Mouse (Mus musculus) activated CD4-positive, CD25-positive, alpha-beta regulatory T cell, adult 4 months (primary cell): ENCODE measurements at regions not wholly inside any gene's neighbourhood (a gene's known extent, or its start where the extent isn't known, plus 50 kb on each side); places are given as distances from the start of the nearest gene placed in this dataset.

Source experiments
- ATAC-seq: one replicate; pipeline ENCODE4 v1.8.0; 2017

DNA sequence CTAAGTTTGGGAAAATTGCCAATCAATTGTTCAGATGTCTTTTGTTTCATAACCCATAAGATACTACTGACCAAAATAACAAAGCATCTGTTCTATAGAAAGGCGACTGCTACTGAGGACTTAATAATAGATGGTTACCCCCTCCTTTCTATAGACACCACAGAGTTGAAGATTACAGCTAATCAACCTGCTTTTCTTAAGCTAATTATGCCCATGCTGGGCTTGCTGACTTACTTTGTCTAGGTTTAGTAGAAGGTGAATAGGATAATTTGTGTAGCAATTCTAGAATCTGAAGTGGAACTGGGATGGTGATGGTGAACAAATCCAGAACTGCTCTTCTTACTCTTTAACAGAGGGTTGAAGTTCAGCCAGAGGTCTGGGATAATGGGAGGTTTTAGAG, 53.8 kb upstream of the Tbx18 start:
- ATAC-seq = no peak

DNA sequence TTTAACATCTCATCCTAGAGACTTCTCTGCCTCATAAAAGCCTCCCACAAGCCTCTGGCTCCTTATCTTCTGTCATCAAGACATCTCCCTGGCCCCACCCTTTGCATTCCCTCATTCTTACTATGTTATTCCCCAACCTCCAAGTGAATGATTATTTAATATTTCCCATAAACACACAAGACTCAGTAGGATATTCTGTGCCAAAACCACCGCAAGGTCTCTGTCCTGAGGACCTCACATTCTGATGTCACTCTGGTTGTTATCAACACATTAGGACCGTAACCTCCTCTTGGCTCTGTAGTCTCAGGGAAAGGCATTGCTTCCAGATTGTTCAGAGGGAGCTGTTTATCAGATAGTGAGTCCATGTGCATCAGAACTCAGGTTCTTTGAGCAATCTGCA, 80.7 kb upstream of the Tbx18 start:
- no peak for ATAC-seq

DNA sequence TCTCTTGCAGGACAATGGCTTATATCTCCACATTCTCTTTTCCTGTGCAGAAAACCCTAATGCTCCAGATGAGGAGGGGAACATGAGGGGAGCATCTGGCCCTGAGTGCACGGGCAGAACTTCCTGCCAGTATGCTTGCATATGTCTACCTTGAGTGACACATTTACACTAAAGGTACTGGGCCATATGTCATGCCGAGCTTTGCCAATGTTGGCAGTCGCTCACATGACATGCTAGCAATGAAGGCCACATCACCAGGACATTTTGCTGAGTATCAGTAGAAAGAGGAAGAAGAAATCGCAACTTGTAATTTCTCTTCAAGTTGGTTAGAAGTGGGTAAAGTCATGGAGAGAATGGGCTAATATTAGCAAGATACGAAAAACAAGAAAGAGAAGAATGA, 91.2 kb upstream of the Tbx18 start:
- ATAC-seq = no peak

DNA sequence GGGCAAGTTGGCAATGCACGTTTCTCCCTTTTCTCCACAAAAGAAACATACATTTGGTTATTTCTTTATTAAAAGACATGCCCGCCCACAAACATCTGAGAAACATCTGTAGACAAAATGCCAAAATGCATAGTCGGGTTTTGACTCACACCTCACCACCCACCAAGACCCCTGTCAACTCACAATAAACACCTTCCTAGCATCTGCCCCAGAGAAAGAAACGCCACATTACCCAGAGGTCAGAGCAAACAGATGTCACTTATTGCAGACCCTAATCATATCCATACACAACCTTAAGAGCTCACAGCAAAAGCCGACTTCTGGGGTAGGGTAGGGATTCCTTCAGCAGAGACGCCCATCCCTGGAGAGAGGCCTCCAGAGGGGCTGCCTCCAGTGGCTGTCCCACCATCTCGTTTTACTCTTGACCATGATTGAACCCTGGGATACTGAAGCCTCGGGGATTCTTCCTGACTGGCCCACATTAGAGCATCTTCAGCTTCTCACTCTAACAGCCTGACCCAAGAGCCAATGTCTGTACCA, 93.7 kb upstream of the Tbx18 start:
- ATAC-seq = no peak

DNA sequence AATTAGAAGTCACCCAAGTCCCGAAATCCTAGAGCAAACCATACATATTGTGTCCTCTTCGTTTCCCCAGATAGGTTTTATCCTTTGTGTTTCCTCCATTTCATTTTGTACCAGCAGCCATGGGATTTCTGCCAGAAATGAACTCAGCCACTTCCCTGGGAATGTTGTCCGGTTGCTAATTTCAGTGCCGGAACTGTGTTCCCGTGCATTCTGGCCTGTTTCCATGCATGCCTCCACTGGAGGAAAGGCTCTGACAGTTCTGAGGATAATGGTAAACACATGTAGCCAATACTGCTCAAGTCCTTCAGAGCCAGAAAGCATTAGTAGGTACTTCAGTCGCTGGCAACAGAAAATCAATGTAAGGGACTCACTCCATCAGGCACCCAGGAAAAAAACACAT, 112.8 kb upstream of the Tbx18 start:
- no peak for ATAC-seq

DNA sequence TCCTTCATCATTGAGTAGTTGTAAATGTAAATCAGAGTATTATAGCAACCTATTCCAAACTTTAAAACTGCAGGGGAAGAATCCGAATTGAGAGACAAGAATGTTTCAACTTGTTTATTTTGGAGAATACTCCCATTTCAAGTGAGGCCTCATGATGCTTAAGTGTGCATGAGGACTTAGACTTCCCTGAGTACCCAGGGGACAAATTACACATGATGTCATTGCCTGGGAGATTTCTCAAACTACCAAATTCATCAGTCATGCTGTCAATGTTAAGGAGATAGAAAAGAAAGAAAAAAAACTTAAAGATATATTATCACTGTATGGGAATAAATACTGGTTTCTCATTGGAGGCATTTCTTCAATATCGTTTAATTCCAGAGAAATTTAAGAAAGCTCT, 113.4 kb upstream of the Tbx18 start:
- no peak for ATAC-seq

DNA sequence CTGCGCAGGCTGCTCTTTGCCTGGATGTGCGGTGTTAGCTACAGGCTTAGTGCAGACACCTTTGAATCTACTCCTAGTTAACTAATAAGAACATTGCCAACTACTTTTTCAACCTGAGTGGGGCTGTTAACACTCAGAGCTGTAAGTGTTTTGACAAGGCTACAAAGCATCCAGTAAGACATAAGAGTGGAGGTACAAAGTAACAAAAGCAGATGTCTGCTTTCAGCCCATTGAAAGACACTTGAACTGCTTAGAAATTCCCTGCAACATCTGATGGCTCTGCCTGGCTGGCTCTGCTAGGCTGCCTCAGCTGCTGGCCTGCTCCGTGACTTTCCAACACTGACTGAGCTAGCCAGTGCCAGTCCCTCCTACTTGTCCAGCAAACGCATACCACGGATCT, 117.8 kb upstream of the Tbx18 start:
- no peak for ATAC-seq

DNA sequence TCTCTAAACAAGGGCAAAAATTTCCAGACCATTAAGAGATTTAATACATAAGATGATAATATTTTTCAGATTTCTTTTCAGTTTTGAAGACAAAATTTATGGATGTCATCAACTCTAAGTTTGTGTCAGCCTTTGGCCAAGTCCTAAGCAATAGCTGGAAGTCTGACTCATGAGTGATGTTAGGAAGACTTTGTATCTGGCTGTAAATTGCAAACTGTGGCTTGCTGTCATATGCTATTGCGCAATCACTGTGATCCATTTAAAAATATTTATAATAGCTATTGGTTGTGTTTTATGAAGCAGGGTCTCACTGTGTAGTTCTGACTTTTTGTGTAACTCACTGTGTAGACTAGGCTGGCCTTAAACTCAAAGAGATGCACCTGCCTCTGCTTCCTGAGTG, 119.1 kb upstream of the Tbx18 start:
- no peak for ATAC-seq

DNA sequence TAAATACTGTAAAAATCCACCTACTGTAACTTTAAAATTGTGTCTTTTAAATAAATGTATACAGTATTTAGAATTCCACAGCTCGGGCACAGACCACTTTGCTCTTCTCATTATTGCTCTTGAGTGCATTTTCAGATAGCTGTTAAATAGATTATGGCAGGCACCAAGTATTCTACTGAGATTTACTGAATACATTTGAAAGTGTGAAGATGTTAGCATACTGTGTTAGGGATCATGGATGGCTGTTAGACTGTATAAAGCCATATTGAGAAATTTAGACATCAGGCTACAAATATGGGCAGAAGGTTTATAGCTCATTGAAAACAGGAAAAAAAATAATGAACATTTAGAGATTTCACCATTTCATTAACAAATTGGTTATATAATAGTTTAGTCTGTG, 130.5 kb upstream of the Tbx18 start:
- no peak for ATAC-seq

DNA sequence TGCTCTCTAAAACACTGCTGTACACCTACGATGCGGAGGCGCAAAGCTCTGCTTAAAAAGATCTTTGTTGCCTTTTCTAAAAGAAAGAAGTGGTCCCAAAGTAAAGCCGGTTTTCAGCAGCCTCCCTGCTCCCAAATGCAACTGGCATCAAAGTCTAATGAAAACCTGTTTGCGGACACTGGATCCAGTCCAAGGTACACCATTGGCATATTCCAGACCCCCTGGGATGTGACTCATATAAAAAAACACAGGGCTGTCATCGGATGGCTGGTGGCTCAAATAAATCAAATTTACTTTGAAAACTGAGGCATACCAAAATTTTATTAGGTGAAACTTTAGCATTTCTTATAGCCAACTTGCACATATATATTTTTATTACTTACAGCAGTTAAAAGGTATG, 134.2 kb upstream of the Tbx18 start:
- ATAC-seq = no peak

DNA sequence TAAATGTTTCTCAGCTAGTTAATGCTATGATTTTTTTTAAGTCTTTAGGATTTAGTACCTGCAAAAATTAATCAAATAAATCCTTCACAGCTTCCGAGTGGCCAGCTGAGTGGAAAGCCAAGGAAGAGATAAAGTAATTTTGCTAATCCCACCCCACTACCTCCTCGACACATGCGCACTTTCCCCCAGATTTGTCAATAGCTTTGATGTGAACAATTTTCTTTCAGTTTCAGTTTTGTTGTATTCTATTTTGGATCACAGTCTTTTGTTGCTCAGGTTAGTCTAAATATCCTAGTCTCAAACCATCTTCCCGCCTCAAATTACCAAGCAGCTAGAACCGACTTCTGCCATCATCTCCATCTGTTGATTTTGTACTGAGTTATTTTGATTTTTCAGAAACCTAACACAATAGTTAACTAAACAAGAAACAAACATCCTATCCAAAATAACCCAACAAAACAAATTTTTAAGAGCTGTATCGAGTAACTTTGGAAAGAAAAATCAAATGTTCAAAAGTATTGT, 141.4 kb upstream of the Tbx18 start:
- ATAC-seq = no peak

DNA sequence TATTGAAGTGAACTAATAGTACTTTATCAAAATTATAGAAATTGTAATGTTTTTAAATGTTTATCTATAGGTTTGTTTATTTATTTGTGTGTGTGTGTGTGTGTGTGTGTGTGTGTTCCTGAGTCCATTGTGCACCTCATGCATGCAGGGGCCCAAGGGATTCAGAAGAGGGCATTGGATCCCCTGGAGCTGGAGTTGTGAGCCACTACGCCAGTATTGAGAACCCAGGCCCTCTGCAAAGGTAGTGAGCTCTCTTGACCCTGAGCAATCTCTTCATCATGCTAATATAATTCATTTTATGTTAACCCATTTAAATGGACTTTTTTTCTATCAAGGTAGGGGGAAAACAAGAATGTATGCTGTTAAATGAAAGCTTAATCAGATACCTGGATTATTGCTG, 151.5 kb upstream of the Tbx18 start:
- ATAC-seq = no peak

DNA sequence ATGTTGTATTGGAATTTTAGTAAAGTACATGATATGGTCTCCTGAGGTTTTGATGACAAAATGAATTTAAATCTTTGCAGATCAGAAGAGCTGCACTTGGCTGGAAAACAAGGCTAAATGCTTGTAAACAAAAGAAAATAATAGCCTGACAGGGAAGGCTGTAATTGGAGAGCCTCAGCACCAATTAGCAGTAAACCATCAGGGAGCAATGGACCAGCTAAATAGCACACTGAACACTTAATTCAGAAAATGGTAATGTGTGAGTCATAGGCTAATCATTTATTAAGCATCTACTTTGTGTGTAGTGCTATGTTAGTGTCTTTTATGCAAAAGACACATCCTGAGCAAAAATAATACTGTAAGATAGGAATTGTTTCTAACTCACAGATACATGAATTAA, 152.0 kb upstream of the Tbx18 start:
- no peak for ATAC-seq

DNA sequence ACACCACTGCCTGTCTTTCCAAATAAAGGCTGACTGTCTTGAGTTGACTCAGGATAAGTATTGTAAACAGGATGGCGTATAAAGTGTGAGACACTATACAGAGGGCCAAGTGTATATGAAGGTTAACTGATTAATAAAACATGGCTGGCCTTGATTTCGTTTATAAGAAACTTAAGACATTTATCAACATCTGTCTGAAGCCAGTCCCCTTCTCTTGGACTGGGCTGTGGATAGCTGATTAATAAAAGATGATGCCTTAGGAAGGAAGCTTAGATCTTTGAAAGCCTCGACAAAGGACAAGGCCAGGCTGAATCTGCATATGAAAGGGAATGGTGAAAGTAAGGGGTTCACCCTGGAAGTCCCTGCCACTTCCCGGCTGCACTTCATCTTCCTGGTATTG, 163.0 kb upstream of the Tbx18 start:
- ATAC-seq = no peak

DNA sequence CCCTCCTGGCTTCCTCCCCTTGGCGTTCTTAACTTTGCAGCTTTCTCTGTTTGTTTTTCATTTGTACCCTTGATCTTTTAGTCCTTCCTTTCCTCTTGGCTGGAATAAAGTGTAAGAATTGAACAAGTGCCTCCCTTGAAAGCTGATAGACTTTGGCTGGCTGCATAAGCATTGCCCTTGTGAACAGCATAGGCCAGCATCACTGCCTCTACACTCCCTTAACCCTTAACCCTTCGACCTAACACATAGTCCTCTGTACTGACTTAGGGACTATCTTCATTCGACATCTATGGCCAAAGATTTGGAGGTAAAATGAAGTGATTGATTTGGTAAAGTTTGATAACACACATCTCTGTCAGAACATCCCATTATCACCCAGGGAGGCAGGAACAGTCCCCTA, 163.5 kb upstream of the Tbx18 start:
- ATAC-seq = no peak

DNA sequence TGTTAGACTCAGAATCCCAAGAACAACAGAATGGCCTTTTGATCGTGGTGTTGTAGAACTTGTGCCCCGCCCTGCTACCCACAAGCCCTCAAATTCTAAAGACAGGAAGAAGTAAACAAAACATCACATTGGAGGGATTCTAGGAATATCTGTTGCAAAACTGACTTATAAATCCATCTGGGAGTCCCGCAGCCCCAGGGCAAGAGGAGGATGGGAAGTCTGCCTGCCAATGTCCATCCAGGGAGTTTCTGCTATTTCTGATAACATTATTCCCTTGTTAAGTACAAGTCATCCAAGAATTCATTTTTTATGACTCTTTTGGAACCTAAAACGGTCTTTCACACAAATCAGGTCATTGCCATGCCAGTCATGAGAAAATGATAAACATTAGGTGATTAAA, 164.5 kb upstream of the Tbx18 start:
- ATAC-seq = no peak

DNA sequence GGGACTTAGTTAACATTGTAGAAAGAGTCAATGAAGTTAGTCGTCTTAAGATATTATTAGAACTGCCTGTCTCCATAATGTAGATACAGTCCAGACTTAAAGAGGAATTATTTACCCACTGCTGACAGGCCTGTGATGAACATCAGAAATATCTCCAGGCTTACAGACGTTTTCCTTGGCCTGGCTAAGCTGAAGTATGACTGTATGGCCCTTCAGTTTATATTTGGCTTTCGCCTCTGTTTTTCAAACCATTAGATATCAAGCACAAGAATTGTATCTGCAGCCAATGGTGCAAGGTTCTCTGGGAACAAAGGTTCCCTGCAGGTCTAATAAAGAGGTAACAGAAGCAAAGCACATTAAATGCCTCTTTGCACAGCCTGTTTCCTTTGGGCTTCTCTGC, 166.3 kb upstream of the Tbx18 start:
- no peak for ATAC-seq

DNA sequence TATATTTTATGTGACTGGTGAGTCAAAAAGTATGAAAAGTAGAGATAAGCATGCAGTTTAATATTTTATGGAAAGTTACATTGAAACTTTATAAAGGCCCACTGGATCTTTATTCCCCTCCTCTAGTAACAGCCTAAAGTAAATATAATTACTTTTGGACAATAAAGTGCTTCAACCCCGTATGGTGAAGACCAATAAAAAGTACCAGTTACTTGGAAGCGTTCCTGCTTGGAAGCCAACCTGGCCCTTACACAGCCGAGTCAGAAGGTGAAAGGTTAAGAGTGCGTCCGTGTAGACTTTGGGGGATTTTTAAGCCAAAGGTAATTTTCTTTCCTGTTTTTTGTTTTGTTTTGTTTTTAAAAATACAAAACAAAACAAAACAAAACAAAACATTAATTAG, 168.3 kb upstream of the Tbx18 start:
- ATAC-seq = no peak

DNA sequence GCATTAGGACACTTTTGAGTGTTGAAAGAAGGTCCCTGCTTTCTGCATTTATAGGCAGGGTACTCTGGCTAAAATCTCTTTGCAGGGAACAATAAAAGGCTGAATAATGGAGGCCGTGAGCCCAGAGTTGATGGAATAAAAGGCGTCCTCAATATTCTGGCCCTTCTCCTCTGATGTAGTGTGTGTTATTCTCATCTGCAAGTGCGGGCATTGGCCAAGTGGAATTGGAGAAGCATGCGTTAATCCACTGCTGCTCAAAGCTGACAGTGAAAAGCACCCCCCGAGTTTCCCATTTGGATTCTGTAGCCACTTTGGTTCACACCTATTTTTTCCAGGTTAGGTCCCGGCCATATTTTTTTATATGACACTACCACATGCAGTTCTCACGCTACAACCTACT, 168.7 kb upstream of the Tbx18 start:
- no peak for ATAC-seq

DNA sequence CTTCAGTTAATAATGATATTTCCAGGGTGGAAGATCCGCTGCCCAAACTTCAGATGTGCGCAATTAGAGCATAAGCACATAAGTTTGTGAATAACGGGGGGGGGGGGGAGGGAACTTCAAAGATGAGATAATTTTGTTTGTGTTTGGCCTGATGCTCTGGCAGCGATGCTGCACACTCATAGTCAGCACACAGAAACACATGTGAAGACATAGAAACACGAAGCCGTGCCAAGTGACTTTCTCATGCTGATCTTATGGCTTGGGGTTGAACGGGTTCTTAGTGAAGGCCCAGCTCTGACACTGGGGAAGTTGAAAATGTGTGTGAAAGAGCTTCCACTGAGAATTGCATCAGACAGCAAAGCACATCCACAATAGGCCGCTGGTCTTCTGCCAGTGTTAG, 190.2 kb upstream of the Tbx18 start:
- no peak for ATAC-seq

DNA sequence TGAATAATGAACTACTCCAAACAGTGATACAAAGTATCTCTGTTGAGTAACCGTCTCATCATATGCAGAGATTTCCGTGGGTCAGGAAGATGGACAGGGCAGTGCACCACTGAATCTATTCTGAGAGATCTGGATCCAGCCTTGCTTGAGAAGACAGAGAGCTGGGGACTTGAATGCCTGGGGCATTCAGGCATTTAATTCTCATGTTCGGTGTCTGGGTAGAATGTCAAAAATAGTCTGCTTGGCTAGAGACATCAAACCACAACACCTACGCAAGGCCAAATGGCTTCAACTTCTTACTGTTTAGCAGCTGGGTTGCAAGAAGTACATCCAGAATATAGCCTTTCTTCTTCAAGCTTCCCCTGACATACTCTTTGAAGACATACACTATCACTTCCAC, 194.1 kb upstream of the Tbx18 start:
- ATAC-seq = no peak

DNA sequence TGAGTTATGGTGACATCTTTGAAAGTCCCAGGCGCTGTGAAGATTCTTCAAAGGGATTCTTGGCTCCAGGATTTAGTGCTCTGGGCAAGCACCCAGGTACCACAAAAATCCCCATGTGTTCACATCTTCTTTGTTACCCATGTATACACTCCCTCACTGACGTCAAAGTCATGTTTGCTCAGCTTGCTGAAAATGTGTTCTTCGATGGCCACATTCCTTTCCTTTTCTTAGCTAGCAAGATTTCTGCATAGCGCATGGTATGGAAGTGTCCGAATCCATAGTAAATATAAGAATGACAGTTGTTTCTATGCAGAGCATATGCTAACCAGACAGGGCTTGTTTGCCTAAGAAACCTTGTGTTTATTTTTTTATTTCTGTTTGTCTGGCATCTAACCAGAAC, 202.2 kb upstream of the Tbx18 start:
- no peak for ATAC-seq

DNA sequence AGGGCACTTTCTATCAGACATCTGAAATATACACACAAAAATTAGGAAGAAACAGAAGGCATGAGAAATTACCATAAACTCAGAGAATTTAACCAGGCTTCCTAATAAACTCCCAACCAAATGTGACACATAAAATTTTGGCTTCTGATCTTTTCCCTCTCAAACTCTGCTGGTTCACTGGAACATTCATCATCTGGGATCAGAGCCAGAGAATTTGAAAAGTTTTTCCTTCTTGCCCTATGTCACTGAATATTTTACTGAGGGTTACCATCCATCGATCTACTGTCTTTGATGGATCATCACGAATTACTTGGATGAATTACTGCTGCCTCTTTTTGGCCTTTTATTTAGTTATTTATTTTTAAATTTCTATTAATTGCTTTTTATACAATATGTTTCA, 221.4 kb upstream of the Tbx18 start:
- no peak for ATAC-seq

DNA sequence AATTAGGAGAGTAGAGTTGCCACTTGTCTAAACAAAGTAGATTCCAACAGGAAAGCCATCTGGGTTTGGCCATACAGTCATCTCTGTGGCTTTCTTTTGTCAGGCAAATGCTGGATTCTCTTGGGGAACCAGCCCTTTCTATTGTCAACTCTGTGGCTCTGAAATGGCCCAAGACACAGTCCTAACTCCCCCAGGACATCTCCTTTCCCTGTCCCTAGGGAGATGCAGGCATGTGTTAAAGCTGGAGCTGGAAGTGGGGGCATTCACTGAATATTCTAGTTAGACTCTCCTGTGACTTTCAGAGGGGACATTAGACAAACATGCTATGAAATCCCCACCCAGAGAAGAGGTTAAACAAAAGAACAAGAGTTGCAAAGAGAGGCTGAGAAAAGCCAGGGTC, 223.9 kb upstream of the Tbx18 start:
- ATAC-seq = no peak

DNA sequence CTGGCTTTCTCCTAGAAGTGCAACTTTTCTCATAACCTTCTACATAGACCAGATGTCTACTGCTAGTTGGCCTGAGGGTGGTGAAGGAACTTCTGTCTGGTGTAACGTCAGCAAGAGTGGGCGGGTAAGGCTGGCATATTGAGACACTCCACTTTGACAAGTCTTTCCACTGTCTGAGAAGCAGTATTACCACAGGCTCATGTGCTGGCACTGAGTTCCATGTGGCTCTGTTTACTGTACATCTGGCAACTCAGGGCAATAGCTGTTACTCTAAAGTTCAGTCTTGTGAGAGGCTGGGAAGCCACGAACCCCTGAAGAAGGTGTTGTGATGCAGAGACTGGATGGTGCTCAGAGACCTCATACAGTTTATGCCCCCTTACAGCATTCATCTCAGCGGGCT, 230.7 kb upstream of the Tbx18 start:
- ATAC-seq = no peak

DNA sequence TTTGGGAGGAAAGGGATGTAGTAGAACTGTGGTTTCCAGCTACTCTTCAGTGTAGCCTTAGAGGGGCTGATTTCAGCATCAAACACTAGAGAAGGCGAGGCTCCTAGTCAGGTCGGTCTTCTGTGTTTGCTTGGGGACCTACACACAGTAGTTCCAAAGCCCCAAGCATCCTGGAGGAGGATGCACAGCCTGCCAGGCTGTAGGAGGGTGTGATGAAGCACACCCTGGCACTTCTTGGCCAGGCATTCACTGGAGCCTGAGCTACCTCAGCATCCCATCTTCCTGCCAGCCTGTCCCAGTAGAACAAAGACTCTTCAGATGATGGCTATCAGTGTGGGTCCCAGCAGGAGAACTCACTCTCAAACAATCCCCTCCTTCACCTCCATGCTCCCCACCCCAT, 233.4 kb upstream of the Tbx18 start:
- no peak for ATAC-seq
